Mouse (Mus musculus): ENCODE results near the gene Rps9. TPM values are rescaled to one million over a fixed set of nuclear protein-coding genes. Genes with fewer than 3 reads are reported as not detected.
"Not testable (repeated sequence)": the region's sequence is repeated elsewhere in the genome, so short reads cannot be mapped to it uniquely, and the experiment has no call there.

Rps9 gene
- polyA plus RNA-seq, 1 experiment from 2014 or later = 1,306 TPM

DNA sequence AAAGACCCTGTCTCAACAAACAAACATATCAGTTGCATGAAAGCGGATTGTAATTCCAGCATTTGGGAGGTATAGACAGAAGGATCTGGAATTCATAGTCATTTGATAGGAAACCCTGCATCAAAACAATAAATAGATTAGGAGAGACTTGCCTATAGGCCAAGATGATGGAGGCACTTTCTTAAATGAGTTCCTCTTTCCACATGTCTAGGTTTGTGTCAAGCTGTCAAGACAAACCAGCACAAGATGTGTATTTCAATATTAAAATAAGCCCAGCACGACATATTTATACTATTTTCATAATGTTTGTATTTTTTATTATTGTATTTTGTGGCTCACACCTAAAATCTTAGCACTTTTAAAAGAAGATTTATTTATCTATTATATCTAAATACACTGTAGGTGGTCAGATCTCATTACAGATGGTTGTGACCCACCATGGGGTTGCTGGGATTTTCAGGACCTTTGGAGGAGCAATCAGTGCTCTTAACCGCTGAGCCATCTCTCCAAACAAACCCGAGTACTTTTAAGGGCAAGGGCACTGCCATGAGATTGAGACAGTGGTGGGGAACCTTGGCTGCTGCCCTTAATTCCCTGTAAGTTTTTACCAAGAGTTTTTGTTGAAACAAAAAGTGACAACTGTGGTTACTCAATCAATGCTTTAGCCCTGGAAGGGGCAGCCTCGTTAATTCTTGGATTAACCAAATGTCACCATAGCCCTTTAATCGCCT, 480 bp upstream of the Rps9 start:
- DNase-seq = no peak
- Histone ChIP-seq H3K27ac (peak overlapping the region; percentile 59), H3K9me3 (replicated peaks) (no peaks in the 10 kb centered on the region), H3K27me3 (no peaks in the 10 kb centered on the region), H3K9ac (peak overlapping the region; percentile 59), H3K4me2 (peak overlapping the region; percentile 82), H3K36me3 (peaks cover 44% of the 10 kb centered on the region), H3K4me1 (replicated peaks) (peaks cover 26% of the 10 kb centered on the region), H3K4me3 (replicated peaks) (peak overlapping the region; percentile 84)
- ATAC-seq (ENCODE audit: low read depth) = peak; percentile 29
- 16% methylated on average over 6 of the region's 6 CpGs for WGBS (ENCODE audit: insufficient replicate concordance)

DNA sequence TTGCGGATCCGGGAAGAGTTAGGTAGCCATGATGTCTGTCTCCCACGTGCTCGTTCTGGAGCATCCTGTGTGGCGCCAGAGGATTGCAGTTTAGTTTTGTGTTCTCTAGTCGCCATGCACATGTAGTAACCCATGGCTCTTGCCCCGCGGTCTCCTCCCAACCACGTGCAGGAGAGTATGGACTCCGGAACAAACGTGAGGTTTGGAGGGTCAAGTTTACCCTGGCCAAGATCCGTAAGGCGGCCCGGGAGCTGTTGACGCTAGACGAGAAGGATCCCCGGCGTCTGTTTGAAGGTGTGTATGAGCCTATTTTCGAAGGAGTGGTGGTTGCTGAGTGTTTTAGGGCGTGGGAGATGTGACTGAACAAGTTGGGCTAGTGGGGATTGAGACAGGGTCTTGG, 682 bp downstream of the Rps9 start:
- Histone ChIP-seq H3K9ac (peak overlapping the region; percentile 89), H3K27ac (peak overlapping the region; percentile 89), H3K9me3 (replicated peaks) (no peaks in the 10 kb centered on the region), H3K27me3 (no peaks in the 10 kb centered on the region), H3K4me2 (peak overlapping the region; percentile 82), H3K4me1 (replicated peaks) (peaks cover 26% of the 10 kb centered on the region), H3K36me3 (peaks cover 41% of the 10 kb centered on the region), H3K4me3 (replicated peaks) (peak overlapping the region; percentile 84)
- ATAC-seq (ENCODE audit: low read depth) = peak; percentile 18
- WGBS (ENCODE audit: insufficient replicate concordance) = 1% methylated on average over 20 of the region's 20 CpGs
- no peak for DNase-seq

DNA sequence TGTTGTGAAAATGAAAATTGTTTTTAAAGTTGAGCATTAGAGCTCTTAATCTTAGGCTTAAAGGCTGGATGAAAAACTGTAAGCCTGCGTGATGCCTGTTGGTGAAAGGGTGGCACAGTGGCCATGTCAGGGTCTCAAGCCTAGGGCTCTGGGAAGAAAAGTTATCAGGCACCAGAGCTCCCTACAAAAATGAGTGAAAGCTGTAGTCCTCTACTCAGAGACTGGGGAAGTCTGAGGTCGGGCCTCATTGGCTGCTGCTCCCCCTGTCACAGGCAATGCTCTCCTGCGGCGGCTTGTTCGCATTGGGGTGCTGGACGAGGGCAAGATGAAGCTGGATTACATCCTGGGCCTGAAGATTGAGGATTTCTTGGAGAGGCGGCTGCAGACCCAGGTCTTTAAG, 1.7 kb downstream of the Rps9 start:
- Histone ChIP-seq H3K27ac (peak overlapping the region; percentile 89), H3K36me3 (peaks cover 38% of the 10 kb centered on the region), H3K4me3 (replicated peaks) (peak overlapping the region; percentile 84), H3K4me2 (peak overlapping the region; percentile 82), H3K9ac (peak overlapping the region; percentile 89), H3K4me1 (replicated peaks) (peaks cover 26% of the 10 kb centered on the region)
- not testable (repeated sequence) for H3K27me3 ChIP-seq; DNase-seq; H3K9me3 ChIP-seq (replicated peaks)
- 4% methylated on average over 7 of the region's 7 CpGs for WGBS (ENCODE audit: insufficient replicate concordance)
- peak; percentile 8; the same call in 1 of the 2 replicates for ATAC-seq (ENCODE audit: low read depth)

DNA sequence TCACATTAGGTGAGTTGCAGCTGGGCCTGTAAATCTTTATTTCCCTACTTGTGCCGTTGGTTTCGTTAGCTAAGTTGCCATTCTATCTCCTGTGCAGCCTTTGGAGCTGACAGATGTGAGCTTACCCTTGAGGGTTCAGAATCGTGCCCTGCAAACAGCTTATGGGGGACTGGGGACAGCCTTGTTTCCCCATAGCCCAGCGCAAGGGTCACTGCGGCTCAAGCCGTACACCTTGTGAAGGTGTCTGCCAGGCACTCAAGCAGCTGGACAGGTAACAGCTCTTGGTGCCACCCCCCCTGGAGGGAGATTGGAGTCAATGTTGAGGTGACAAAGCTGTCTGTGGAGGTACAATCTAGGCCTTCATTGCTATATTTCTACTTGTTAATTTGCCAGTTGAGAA, 2.1 kb downstream of the Rps9 start:
- Histone ChIP-seq H3K4me3 (replicated peaks) (peak overlapping the region; percentile 84), H3K9ac (peak overlapping the region; percentile 89), H3K27ac (peak overlapping the region; percentile 89), H3K4me2 (peak overlapping the region; percentile 82), H3K36me3 (peaks cover 38% of the 10 kb centered on the region), H3K9me3 (replicated peaks) (no peaks in the 10 kb centered on the region), H3K27me3 (no peaks in the 10 kb centered on the region), H3K4me1 (replicated peaks) (peaks cover 26% of the 10 kb centered on the region)
- DNase-seq = no peak
- no peak for ATAC-seq (ENCODE audit: low read depth)
- WGBS (ENCODE audit: insufficient replicate concordance) = 12% methylated on average over 6 of the region's 6 CpGs

GRCm38 (mm10) chr7:3706343-3706934, 2.6 kb downstream of the Rps9 start:
- Histone ChIP-seq H3K4me3 (replicated peaks) (peak overlapping the region; percentile 84), H3K9ac (peak overlapping the region; percentile 89), H3K4me1 (replicated peaks) (peaks cover 26% of the 10 kb centered on the region)

GRCm38 (mm10) chr7:3707027-3707426, 3.2 kb downstream of the Rps9 start:
- no peaks in the 10 kb centered on the region for H3K9me3 ChIP-seq (replicated peaks)
- H3K27me3 ChIP-seq = no peaks in the 10 kb centered on the region
- peak overlapping the region; percentile 89 for H3K9ac ChIP-seq
- DNase-seq = peak; percentile 22
- H3K27ac ChIP-seq = peak overlapping the region; percentile 89
- 17% methylated on average over 4 of the region's 4 CpGs for WGBS (ENCODE audit: insufficient replicate concordance)
- H3K4me3 ChIP-seq (replicated peaks) = peak overlapping the region; percentile 84
- peaks cover 26% of the 10 kb centered on the region for H3K4me1 ChIP-seq (replicated peaks)
- H3K36me3 ChIP-seq = peaks cover 38% of the 10 kb centered on the region
- H3K4me2 ChIP-seq = peak overlapping the region; percentile 82
- no peak; the same call in 1 of the 2 replicates for ATAC-seq (ENCODE audit: low read depth)

More at GRCm38 (mm10) chr7:3706343-3706934, 2.6 kb downstream of the Rps9 start:
- Histone ChIP-seq H3K27me3 (no peaks in the 10 kb centered on the region), H3K4me2 (peak overlapping the region; percentile 82), H3K36me3 (peaks cover 38% of the 10 kb centered on the region), H3K27ac (peak overlapping the region; percentile 89), H3K9me3 (replicated peaks) (no peaks in the 10 kb centered on the region)
- ATAC-seq (ENCODE audit: low read depth) (no peak), DNase-seq (no peak)
- 29% methylated on average over 11 of the region's 11 CpGs for WGBS (ENCODE audit: insufficient replicate concordance)

- no peak overlapping the region for H3K9ac ChIP-seq
- DNase-seq (no peak), ATAC-seq (ENCODE audit: low read depth) (peak; percentile 24; the same call in 1 of the 2 replicates)
- H3K9me3 ChIP-seq (replicated peaks) = no peaks in the 10 kb centered on the region
- peak overlapping the region; percentile 39; the same call in 1 of the 2 replicates for H3K27ac ChIP-seq
- no peak overlapping the region for H3K4me3 ChIP-seq (replicated peaks)
- no peaks in the 10 kb centered on the region for H3K27me3 ChIP-seq
- H3K36me3 ChIP-seq = peaks cover 38% of the 10 kb centered on the region
- H3K4me1 ChIP-seq (replicated peaks) = peaks cover 26% of the 10 kb centered on the region
- WGBS (ENCODE audit: insufficient replicate concordance) = 25% methylated on average over 7 of the region's 7 CpGs
- no peak overlapping the region for H3K4me2 ChIP-seq
Measured at GRCm38 (mm10) chr7:3707568-3708413, 4.0 kb downstream of the Rps9 start.

GRCm38 (mm10) chr7:3708447-3708980, 4.7 kb downstream of the Rps9 start:
- H3K9ac ChIP-seq; H3K27ac ChIP-seq; H3K4me3 ChIP-seq (replicated peaks); ATAC-seq (ENCODE audit: low read depth); H3K9me3 ChIP-seq (replicated peaks); DNase-seq; H3K4me2 ChIP-seq; H3K27me3 ChIP-seq: not testable (repeated sequence)
- Histone ChIP-seq H3K36me3 (peaks cover 38% of the 10 kb centered on the region), H3K4me1 (replicated peaks) (peaks cover 23% of the 10 kb centered on the region)
- WGBS (ENCODE audit: insufficient replicate concordance) = 19% methylated on average over 5 of the region's 5 CpGs

GRCm38 (mm10) chr7:3709000-3709399, 5.2 kb downstream of the Rps9 start:
- WGBS (ENCODE audit: insufficient replicate concordance) = 51% methylated on average over 1 of the region's 1 CpGs
- no peak overlapping the region for H3K4me3 ChIP-seq (replicated peaks)
- H3K27ac ChIP-seq = 0 out of 2 replicates have a peak overlapping the region, but pooled peaks have one; percentile 4
- H3K4me1 ChIP-seq (replicated peaks) = peaks cover 23% of the 10 kb centered on the region
- H3K27me3 ChIP-seq = no peaks in the 10 kb centered on the region
- H3K36me3 ChIP-seq = peaks cover 38% of the 10 kb centered on the region
- H3K4me2 ChIP-seq = no peak overlapping the region
- ATAC-seq (ENCODE audit: low read depth) (no peak), DNase-seq (no peak)
- H3K9ac ChIP-seq = no peak overlapping the region
- H3K9me3 ChIP-seq (replicated peaks) = no peaks in the 10 kb centered on the region

DNA sequence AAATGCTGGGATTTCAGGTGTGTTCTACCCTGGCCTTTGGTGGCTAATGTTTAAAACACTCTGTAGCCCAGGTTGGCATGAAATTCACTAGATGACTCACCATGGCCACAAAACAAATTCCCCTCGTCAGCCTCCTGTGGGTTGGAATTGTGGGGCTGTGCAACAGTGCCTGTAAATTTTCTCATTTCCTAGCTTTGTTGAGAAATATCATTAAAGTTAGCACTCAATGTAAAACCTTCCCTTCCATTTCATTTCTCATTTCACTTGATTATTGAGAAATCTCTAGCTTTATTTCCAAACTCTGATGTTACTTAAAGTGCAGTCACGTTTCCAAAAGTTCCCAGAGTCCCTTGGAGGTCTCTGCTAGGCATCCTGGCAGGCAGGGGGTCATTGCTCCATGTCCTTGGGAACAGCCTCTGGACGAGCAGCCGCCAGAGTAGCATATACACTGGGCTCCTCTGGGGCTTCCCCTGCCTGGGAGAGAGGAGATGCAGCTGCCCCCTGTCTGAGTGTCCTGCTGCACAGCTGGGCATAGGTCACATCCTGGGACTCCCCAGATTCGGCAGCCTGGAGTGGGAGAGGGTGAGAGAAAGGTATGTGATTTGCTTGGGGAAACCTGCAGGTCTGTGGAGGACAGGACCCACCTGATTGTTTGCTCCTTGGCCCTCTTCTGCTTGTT, 8.6 kb downstream of the Rps9 start:
- DNase-seq = no peak
- Histone ChIP-seq H3K4me2 (no peak overlapping the region), H3K4me1 (replicated peaks) (no peaks in the 10 kb centered on the region), H3K4me3 (replicated peaks) (no peak overlapping the region), H3K9ac (no peak overlapping the region), H3K27me3 (no peaks in the 10 kb centered on the region), H3K27ac (no peak overlapping the region), H3K36me3 (peaks cover 8% of the 10 kb centered on the region), H3K9me3 (replicated peaks) (no peaks in the 10 kb centered on the region)
- 41% methylated on average over 5 of the region's 5 CpGs for WGBS (ENCODE audit: insufficient replicate concordance)
- ATAC-seq (ENCODE audit: low read depth) = no peak
